Comparison of ENCODE assay signal across 9 mouse cellular contexts in genomic region chr11:118998540-118999265, GRCm38 (mm10). TPM values are rescaled to one million over a fixed set of nuclear protein-coding genes. Genes with fewer than 3 reads are reported as not detected.
DNase-seq lines count a peak whose midpoint lies in the region; ATAC-seq lines count a peak whose summit lies in the region.
"Had no signal": no experiment of that assay in that cellular context is flagged by ENCODE, and none has a peak within 500 bp of the region (broad histone marks: within the 10 kb centered on the region; RNA-seq: fewer than 3 reads in every experiment).

No protein-coding gene starts in this region.

- H3K9ac ChIP-seq in hindbrain, embryonic 12.5 days, result peak overlapping the region; percentile 52

- peak overlapping the region; percentile 78 for H3K27ac ChIP-seq in hindbrain, embryonic 12.5 days
- H3K27ac ChIP-seq: macrophage had no signal

- peak overlapping the region; percentile 20 for H3K4me3 ChIP-seq in hindbrain, embryonic 12.5 days

- 5% methylated on average over 30 of the region's 30 CpGs for WGBS in hindbrain, embryonic 12.5 days

- ATAC-seq in hindbrain, embryonic 12.5 days (ENCODE audit: low FRiP score), result peak; percentile 68

- no peaks in the 10 kb centered on the region for H3K36me3 ChIP-seq in hindbrain, embryonic 12.5 days

- peaks cover 28% of the 10 kb centered on the region for H3K4me1 ChIP-seq in hindbrain, embryonic 12.5 days

- H3K9me3 ChIP-seq in hindbrain, embryonic 12.5 days (replicated peaks), result no peaks in the 10 kb centered on the region

- DNase-seq in MN1 (ENCODE audit: low spot score), result peak; percentile 84
- DNase-seq in cerebellum, adult 9-11 months, result peak; percentile 82
- DNase-seq in frontal cortex, postnatal 14 days (ENCODE audit: low spot score in 2 of 2), result peak; percentile 78 to 86
- DNase-seq in layer of hippocampus, postnatal 10 days (ENCODE audit: low spot score in 2 of 2), result peak; percentile 94 to 95
- DNase-seq in lung, postnatal 25 days (ENCODE audit: low spot score), result peak; percentile 63
- DNase-seq in retina, postnatal 7 days (ENCODE audit: low read depth, low spot score), result peak; percentile 83
- peak; percentile 48 to 63 for DNase-seq in urinary bladder, adult 18-20 months (ENCODE audit: low spot score in 2 of 2)

- peak overlapping the region; percentile 51 for H3K4me2 ChIP-seq in hindbrain, embryonic 12.5 days (replicated peaks)

- H3K27me3 ChIP-seq in hindbrain, embryonic 12.5 days, result peaks cover 15% of the 10 kb centered on the region

RNA-seq across cellular contexts. Expression of gene Enpp7, which starts 10.7 kb away (rescaled TPM):
- not detected in 2 replicates for polyA plus RNA-seq in hindbrain, embryonic 12.5 days (2016; fragmentation: Nextera tagmentation; extraction: Ambion mirVana)
- not detected for total RNA-seq in layer of hippocampus, postnatal 10 days (2021)
- polyA plus RNA-seq: macrophage had no signal

RNA-seq across cellular contexts. Expression of gene Cbx2, which starts 24.1 kb away (rescaled TPM):
- 60.5 and 62.5 TPM in 2 replicates for polyA plus RNA-seq in hindbrain, embryonic 12.5 days (2016; fragmentation: Nextera tagmentation; extraction: Ambion mirVana)
- total RNA-seq in layer of hippocampus, postnatal 10 days (2021), result 1 to 10 TPM; 4.7 to 5.0 TPM

RNA-seq across cellular contexts. Expression of gene Cbx8, which starts 42.1 kb away (rescaled TPM):
- polyA plus RNA-seq in hindbrain, embryonic 12.5 days (2016; fragmentation: Nextera tagmentation; extraction: Ambion mirVana), result 9.9 and 11.6 TPM in 2 replicates
- total RNA-seq in layer of hippocampus, postnatal 10 days (2021), result 10 to 100 TPM; 12.4 to 13.1 TPM

Comparison
In these comparisons a context has a peak if more than half of its experiments do, and no peak if none do; other contexts are left out.
1. Peak in every context shown above with its lines: DNase-seq, ATAC-seq, H3K4me3 ChIP-seq and H3K27ac ChIP-seq.